ENCODE assay signal across 22 mouse cellular contexts in the genomic region with DNA sequence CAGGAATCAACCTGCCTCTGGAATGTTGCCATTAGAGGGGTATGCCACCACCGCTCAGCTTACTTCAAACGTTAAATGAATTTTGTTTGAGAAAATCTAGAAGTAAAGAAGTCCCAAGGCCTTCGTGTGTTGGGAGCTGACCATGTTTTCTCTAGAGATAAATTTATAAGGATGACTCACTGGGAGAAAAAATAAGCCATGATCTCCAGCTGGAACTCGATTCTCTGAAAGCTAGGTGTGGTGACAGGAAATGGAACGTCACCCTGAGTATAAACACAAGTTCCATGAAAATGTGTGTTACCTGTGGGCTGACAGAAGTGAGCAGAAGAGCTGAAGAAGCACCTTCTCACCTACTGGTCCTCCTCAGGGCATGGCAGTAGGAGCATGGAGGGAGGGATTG. TPM values are rescaled to one million over a fixed set of nuclear protein-coding genes. Genes with fewer than 3 reads are reported as not detected.
DNase-seq lines count a peak whose midpoint lies in the region; ATAC-seq and TF ChIP-seq lines count a peak whose summit lies in the region.
"Had no signal": no experiment of that assay in that cellular context is flagged by ENCODE, and none has a peak within 500 bp of the region (broad histone marks: within the 10 kb centered on the region; RNA-seq: fewer than 3 reads in every experiment).

No protein-coding gene starts in this region.

- no peak for TF ChIP-seq EP300 in heart, postnatal 0 days (IDR thresholded peaks at IDR 0.05; ENCODE audit: low read depth)
- TF ChIP-seq EP300 in stomach, postnatal 0 days (optimal IDR thresholded peaks at IDR 0.05): no peak

- no peaks in the 10 kb centered on the region for H3K36me3 ChIP-seq in heart, postnatal 0 days (replicated peaks; ENCODE audit: control insufficient read depth, insufficient read depth, low read length)
- H3K36me3 ChIP-seq in lung, embryonic 15.5 days: no peaks in the 10 kb centered on the region
- no peaks in the 10 kb centered on the region for H3K36me3 ChIP-seq in stomach, postnatal 0 days (ENCODE audit: control insufficient read depth, insufficient read depth, low read length)
- H3K36me3 ChIP-seq: embryonic facial prominence, embryonic 13.5 days; heart, embryonic 15.5 days; midbrain, embryonic 15.5 days had no signal

- DNase-seq in gastrocnemius, adult 2 months: no peak
- no peak for DNase-seq in gastrocnemius, adult 18-20 months (ENCODE audit: low spot score)
- no peak for DNase-seq in heart, postnatal 0 days (ENCODE audit: low spot score)
- DNase-seq in heart, postnatal 4 days: no peak
- no peak for DNase-seq in lung, postnatal 25 days (ENCODE audit: low spot score)
- DNase-seq in stomach, postnatal 0 days (ENCODE audit: low spot score): no peak
- DNase-seq in left cerebral cortex, postnatal 10 days (ENCODE audit: extremely low spot score in 1 of 2, low spot score in 2 of 2): no peak
- DNase-seq: adrenal gland, adult 8-10 months; cerebellum, adult 2 months; gastrocnemius, postnatal 10 days; kidney, postnatal 10 days; retina, postnatal 1 day; right cerebral cortex, postnatal 4 days had no signal

- H3K4me1 ChIP-seq in heart, postnatal 0 days (ENCODE audit: control insufficient read depth, insufficient read depth): peaks cover 81% of the 10 kb centered on the region
- H3K4me1 ChIP-seq in lung, embryonic 15.5 days: peaks cover 60% of the 10 kb centered on the region
- H3K4me1 ChIP-seq in stomach, postnatal 0 days (replicated peaks; ENCODE audit: control insufficient read depth, insufficient read depth): peaks cover 7% of the 10 kb centered on the region

- intact Hi-C loops in gastrocnemius, adult 2 months (cut with DNase I): no loop called here
- intact Hi-C loops in left cerebral cortex, postnatal 10 days (cut with DNase I): no loop called here

- no peaks in the 10 kb centered on the region for H3K9me3 ChIP-seq in heart, postnatal 0 days (replicated peaks; ENCODE audit: control insufficient read depth, low read length)
- H3K9me3 ChIP-seq in lung, embryonic 15.5 days: no peaks in the 10 kb centered on the region
- no peaks in the 10 kb centered on the region for H3K9me3 ChIP-seq in stomach, postnatal 0 days (ENCODE audit: control insufficient read depth, low read length)
- H3K9me3 ChIP-seq: embryonic facial prominence, embryonic 13.5 days; heart, embryonic 15.5 days; megakaryocyte, embryonic 14.5 days; midbrain, embryonic 15.5 days had no signal

- 49% methylated on average over 5 of the region's 5 CpGs for WGBS in heart, postnatal 0 days
- WGBS in lung, embryonic 15.5 days: 60% methylated on average over 5 of the region's 5 CpGs
- 37% methylated on average over 5 of the region's 5 CpGs for WGBS in stomach, postnatal 0 days

- no peak overlapping the region for H3K9ac ChIP-seq in heart, postnatal 0 days (replicated peaks; ENCODE audit: low read depth, low read length)
- H3K9ac ChIP-seq in lung, embryonic 15.5 days: no peak overlapping the region
- H3K9ac ChIP-seq in stomach, postnatal 0 days (ENCODE audit: low read length): no peak overlapping the region
- H3K9ac ChIP-seq: embryonic facial prominence, embryonic 13.5 days; heart, embryonic 15.5 days; midbrain, embryonic 15.5 days had no signal

- TF ChIP-seq CTCF in gastrocnemius, adult 2 months (IDR thresholded peaks at IDR 0.05): no peak
- TF ChIP-seq CTCF in heart, postnatal 0 days (IDR thresholded peaks at IDR 0.05; ENCODE audit: low read depth): no peak
- TF ChIP-seq CTCF in stomach, postnatal 0 days (IDR thresholded peaks at IDR 0.05; ENCODE audit: low read depth): no peak

- ATAC-seq in heart, postnatal 0 days (ENCODE audit: insufficient read depth, low read depth): no peak
- no peak for ATAC-seq in lung, embryonic 15.5 days (ENCODE audit: borderline replicate concordance, extremely low read depth, low FRiP score, low TSS enrichment)
- ATAC-seq in stomach, postnatal 0 days (ENCODE audit: low FRiP score, low TSS enrichment): no peak
- ATAC-seq: forebrain, embryonic 16.5 days; hindbrain, postnatal 0 days; midbrain, embryonic 15.5 days had no signal

- peak overlapping the region; percentile 92 for H3K27ac ChIP-seq in gastrocnemius, adult 2 months
- H3K27ac ChIP-seq in heart, postnatal 0 days (ENCODE audit: low read depth): peak overlapping the region; percentile 95
- peak overlapping the region; percentile 83 for H3K27ac ChIP-seq in lung, embryonic 15.5 days
- peak overlapping the region; percentile 69; the same call in 1 of the 2 replicates for H3K27ac ChIP-seq in stomach, postnatal 0 days (replicated peaks)
- H3K27ac ChIP-seq: embryonic facial prominence, embryonic 13.5 days; hindbrain, postnatal 0 days; midbrain, embryonic 15.5 days had no signal

- H3K4me3 ChIP-seq in gastrocnemius, adult 2 months: no peak overlapping the region
- no peak overlapping the region for H3K4me3 ChIP-seq in heart, postnatal 0 days (ENCODE audit: low read depth, low read length)
- no peak overlapping the region for H3K4me3 ChIP-seq in lung, embryonic 15.5 days
- H3K4me3 ChIP-seq in stomach, postnatal 0 days (ENCODE audit: low read depth, low read length): no peak overlapping the region
- H3K4me3 ChIP-seq: embryonic facial prominence, embryonic 13.5 days; heart, embryonic 15.5 days; megakaryocyte, embryonic 14.5 days; midbrain, embryonic 15.5 days had no signal

- H3K27me3 ChIP-seq in heart, postnatal 0 days (ENCODE audit: control insufficient read depth, insufficient read depth, low read length): no peaks in the 10 kb centered on the region
- no peaks in the 10 kb centered on the region for H3K27me3 ChIP-seq in lung, embryonic 15.5 days
- H3K27me3 ChIP-seq in stomach, postnatal 0 days (ENCODE audit: control insufficient read depth, insufficient read depth, low read length): no peaks in the 10 kb centered on the region
- H3K27me3 ChIP-seq: embryonic facial prominence, embryonic 13.5 days; heart, embryonic 15.5 days; megakaryocyte, embryonic 14.5 days; midbrain, embryonic 15.5 days had no signal

- H3K4me2 ChIP-seq in heart, postnatal 0 days (ENCODE audit: low read depth, low read length): no peak overlapping the region
- no peak overlapping the region for H3K4me2 ChIP-seq in lung, embryonic 15.5 days
- H3K4me2 ChIP-seq in stomach, postnatal 0 days (replicated peaks; ENCODE audit: low read depth): no peak overlapping the region
- H3K4me2 ChIP-seq: embryonic facial prominence, embryonic 13.5 days; heart, embryonic 15.5 days; midbrain, embryonic 15.5 days had no signal

RNA-seq across cellular contexts. Expression of gene C87436, which starts 38.8 kb away (rescaled TPM):
- total RNA-seq in gastrocnemius, adult 2 months (2021): 1 to 10 TPM; 7.5 to 8.0 TPM
- 1 to 10 TPM; 9.2 to 10.0 TPM for total RNA-seq in gastrocnemius, adult 18-20 months (2021)
- 9.1 and 9.9 TPM in 2 replicates for total RNA-seq in heart, postnatal 0 days (2014; rRNA removed; ENCODE audit: low replicate concordance)
- polyA plus RNA-seq in heart, postnatal 0 days (2015; fragmentation: Nextera tagmentation; extraction: Ambion mirVana): 16.4 and 16.9 TPM in 2 replicates
- total RNA-seq in heart, postnatal 4 days (2021): 10 to 100 TPM; 10.4 to 11.2 TPM
- polyA plus RNA-seq in lung, embryonic 15.5 days (2015; fragmentation: Nextera tagmentation; extraction: Ambion mirVana): 20.9 and 22.1 TPM in 2 replicates
- polyA plus RNA-seq in stomach, postnatal 0 days (2015; fragmentation: Nextera tagmentation; extraction: Ambion mirVana): 15.0 and 16.4 TPM in 2 replicates
- total RNA-seq in left cerebral cortex, postnatal 10 days (2021): 10 to 100 TPM; 13.5 to 14.7 TPM

RNA-seq across cellular contexts. Expression of gene Pcbp1, which starts 49.2 kb away (rescaled TPM):
- 100 to 1,000 TPM; 121 to 128 TPM for total RNA-seq in gastrocnemius, adult 2 months (2021)
- 100 to 1,000 TPM; 114 to 128 TPM for total RNA-seq in gastrocnemius, adult 18-20 months (2021)
- total RNA-seq in heart, postnatal 0 days (2014; rRNA removed; ENCODE audit: low replicate concordance): 46.2 and 55.2 TPM in 2 replicates
- polyA plus RNA-seq in heart, postnatal 0 days (2015; fragmentation: Nextera tagmentation; extraction: Ambion mirVana): 276 and 285 TPM in 2 replicates
- 100 to 1,000 TPM; 227 to 230 TPM for total RNA-seq in heart, postnatal 4 days (2021)
- 554 and 556 TPM in 2 replicates for polyA plus RNA-seq in lung, embryonic 15.5 days (2015; fragmentation: Nextera tagmentation; extraction: Ambion mirVana)
- polyA plus RNA-seq in stomach, postnatal 0 days (2015; fragmentation: Nextera tagmentation; extraction: Ambion mirVana): 331 and 337 TPM in 2 replicates
- 100 to 1,000 TPM; 175 to 177 TPM for total RNA-seq in left cerebral cortex, postnatal 10 days (2021)

RNA-seq across cellular contexts. Expression of gene Gm44790, which starts 50.5 kb away (rescaled TPM):
- under 1 TPM in 1 of 2 experiments, not detected in 1; 0.53 TPM for total RNA-seq in gastrocnemius, adult 2 months (2021)
- total RNA-seq in gastrocnemius, adult 18-20 months (2021): not detected
- 0.46 TPM in 1 of 2 replicates, not detected in the other for total RNA-seq in heart, postnatal 0 days (2014; rRNA removed; ENCODE audit: low replicate concordance)
- not detected in 2 replicates for polyA plus RNA-seq in heart, postnatal 0 days (2015; fragmentation: Nextera tagmentation; extraction: Ambion mirVana)
- not detected for total RNA-seq in heart, postnatal 4 days (2021)
- 1.3 TPM in 1 of 2 replicates, not detected in the other for polyA plus RNA-seq in lung, embryonic 15.5 days (2015; fragmentation: Nextera tagmentation; extraction: Ambion mirVana)
- polyA plus RNA-seq in stomach, postnatal 0 days (2015; fragmentation: Nextera tagmentation; extraction: Ambion mirVana): not detected in 2 replicates
- under 1 TPM in 1 of 2 experiments, not detected in 1; 0.59 TPM for total RNA-seq in left cerebral cortex, postnatal 10 days (2021)
- total RNA-seq: common myeloid progenitor, adult 5-6 weeks; gastrocnemius, postnatal 10 days; hindbrain, postnatal 0 days had no signal
- polyA plus RNA-seq: embryonic facial prominence, embryonic 13.5 days; forebrain, embryonic 16.5 days; heart, embryonic 15.5 days; hindbrain, postnatal 0 days; liver, embryonic 16.5 days; midbrain, embryonic 15.5 days had no signal
